Comparison of ENCODE assay signal across 30 mouse cellular contexts in the genomic region with DNA sequence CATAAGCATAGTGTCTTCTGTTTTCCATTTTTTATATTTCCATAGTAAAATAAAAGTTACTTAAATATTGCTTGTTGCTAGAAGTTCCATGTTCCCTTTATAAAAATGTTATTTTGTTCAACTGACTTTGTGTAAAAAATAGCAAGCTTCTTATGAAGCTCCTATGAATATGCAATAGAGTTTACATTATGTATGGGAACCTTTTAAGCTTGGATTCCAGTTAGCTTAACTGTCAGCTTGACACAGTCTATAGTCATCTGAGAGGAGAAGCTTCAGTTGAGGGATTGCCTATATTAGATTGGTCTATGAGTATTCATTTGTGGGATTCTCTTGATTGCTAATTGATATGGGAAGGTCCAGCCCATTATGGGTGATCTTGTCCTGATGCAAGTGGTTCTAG.
"Had no signal": no experiment of that assay in that cellular context is flagged by ENCODE, and none has a peak within 500 bp of the region (broad histone marks: within the 10 kb centered on the region; RNA-seq: fewer than 3 reads in every experiment).

No protein-coding gene starts in this region.

- H3K4me3 ChIP-seq: limb, embryonic 10.5 days; limb, embryonic 12.5 days; limb, embryonic 13.5 days; limb, embryonic 15.5 days; liver, embryonic 12.5 days; liver, embryonic 13.5 days; liver, embryonic 15.5 days; lung, embryonic 15.5 days; megakaryocyte, embryonic 14.5 days; midbrain, embryonic 10.5 days; midbrain, embryonic 12.5 days; midbrain, embryonic 13.5 days; midbrain, embryonic 15.5 days; myocyte; neural tube, embryonic 12.5 days had no signal

- H3K9ac ChIP-seq: limb, embryonic 12.5 days; limb, embryonic 13.5 days; limb, embryonic 15.5 days; liver, embryonic 12.5 days; liver, embryonic 13.5 days; liver, embryonic 14.5 days; liver, embryonic 15.5 days; liver, postnatal 0 days; lung, embryonic 14.5 days; lung, embryonic 15.5 days; midbrain, embryonic 12.5 days; midbrain, embryonic 13.5 days; midbrain, embryonic 15.5 days; neural tube, embryonic 12.5 days had no signal

- H3K36me3 ChIP-seq: limb, embryonic 10.5 days; limb, embryonic 12.5 days; limb, embryonic 13.5 days; limb, embryonic 15.5 days; liver, embryonic 12.5 days; liver, embryonic 13.5 days; liver, embryonic 15.5 days; lung, embryonic 15.5 days; midbrain, embryonic 10.5 days; midbrain, embryonic 12.5 days; midbrain, embryonic 13.5 days; midbrain, embryonic 15.5 days; neural tube, embryonic 12.5 days had no signal

- H3K4me1 ChIP-seq: limb, embryonic 10.5 days; limb, embryonic 12.5 days; limb, embryonic 13.5 days; limb, embryonic 15.5 days; liver, embryonic 12.5 days; liver, embryonic 13.5 days; liver, embryonic 15.5 days; lung, embryonic 15.5 days; midbrain, embryonic 10.5 days; midbrain, embryonic 12.5 days; midbrain, embryonic 13.5 days; midbrain, embryonic 15.5 days; neural tube, embryonic 12.5 days had no signal

- ATAC-seq: liver, embryonic 12.5 days; liver, postnatal 0 days; lung, postnatal 0 days; midbrain, embryonic 13.5 days; midbrain, embryonic 15.5 days; midbrain, embryonic 16.5 days had no signal

- H3K27me3 ChIP-seq: limb, embryonic 12.5 days; limb, embryonic 13.5 days; limb, embryonic 15.5 days; liver, embryonic 12.5 days; liver, embryonic 13.5 days; liver, embryonic 15.5 days; lung, embryonic 15.5 days; megakaryocyte, embryonic 14.5 days; midbrain, embryonic 12.5 days; midbrain, embryonic 13.5 days; midbrain, embryonic 15.5 days; neural tube, embryonic 12.5 days had no signal

- DNase-seq: left cerebral cortex, postnatal 4 days; liver; liver, embryonic 13.5 days; liver, postnatal 0 days; lung, adult 18-20 months; lung, adult 2 months; lung, embryonic 14.5 days; lung, postnatal 10 days; lung, postnatal 14 days; lung, postnatal 36 days; lung, postnatal 4 days; midbrain, embryonic 14.5 days had no signal

- H3K27ac ChIP-seq: limb, embryonic 10.5 days; limb, embryonic 12.5 days; limb, embryonic 13.5 days; limb, embryonic 15.5 days; liver, embryonic 12.5 days; liver, embryonic 13.5 days; liver, embryonic 14.5 days; liver, embryonic 15.5 days; lung, embryonic 15.5 days; macrophage; midbrain, embryonic 10.5 days; midbrain, embryonic 12.5 days; midbrain, embryonic 13.5 days; midbrain, embryonic 15.5 days; neural tube, embryonic 12.5 days had no signal
